Mouse (Mus musculus) granulocyte monocyte progenitor cell, adult 5-6 weeks (primary cell): ENCODE results near the gene Gm11568. TPM values are rescaled to one million over a fixed set of nuclear protein-coding genes. Genes with fewer than 3 reads are reported as not detected.
"Not testable (repeated sequence)": the region's sequence is repeated elsewhere in the genome, so short reads cannot be mapped to it uniquely, and the experiment has no call there.

Source experiments
- ATAC-seq: replicated peaks from 2 replicates; pipeline ENCODE4 v1.8.0; 2016; ENCODE audit warnings: mild to moderate bottlenecking, moderate TSS enrichment, inconsistent platforms; ENCODE audit not compliant: poor library complexity, severe bottlenecking
- total RNA-seq, 2 experiments: library from RNA; stranded (forward) in 1 of 2; stranded (reverse) in 1 of 2; fragments of 200-712, 200-1000 nt in 1 of 2; fragments of >200 nt in 1 of 2; fragmentation: Nextera tagmentation in 1 of 2; gene quantifications; 2 replicates each; pipeline ENCODE4 v1.2.3; 2014 to 2017

The Gm11568 gene
- not detected in 2 replicates for total RNA-seq (2014; fragmentation: Nextera tagmentation)
- not detected in 2 replicates for total RNA-seq (2017)

- ATAC-seq = no peak
Measured at GRCm38 (mm10) chr11:99857617-99858016, at the start of gene Gm11568. TSS of gene Gm11568 (plus strand) at chr11:99857917.

- ATAC-seq = not testable (repeated sequence)
Measured at GRCm38 (mm10) chr11:99809792-99810191, 47.9 kb upstream of the Gm11568 start, which contains the start of gene Krtap4-13. TSS of gene Krtap4-13 (minus strand) at chr11:99809892.

- not testable (repeated sequence) for ATAC-seq
Measured at GRCm38 (mm10) chr11:99815566-99815965, 42.2 kb upstream of the Gm11568 start, which contains the start of gene Gm11564. TSS of gene Gm11564 (minus strand) at chr11:99815666.

GRCm38 (mm10) chr11:99837966-99838365 lies 19.8 kb upstream of the Gm11568 start, which contains the start of gene 2300003K06Rik:
TSS of gene 2300003K06Rik (minus strand) at chr11:99838066.
- no peak for ATAC-seq

GRCm38 (mm10) chr11:99842185-99842584 lies 15.5 kb upstream of the Gm11568 start:
- ATAC-seq = no peak

GRCm38 (mm10) chr11:99846746-99847145 lies 11.0 kb upstream of the Gm11568 start:
- ATAC-seq = no peak

- ATAC-seq = no peak
Measured at GRCm38 (mm10) chr11:99851508-99851907, 6.2 kb upstream of the Gm11568 start, which contains the start of gene Krtap4-16. TSS of gene Krtap4-16 (minus strand) at chr11:99851608.

- ATAC-seq = no peak
Measured at GRCm38 (mm10) chr11:99854121-99854520, 3.6 kb upstream of the Gm11568 start.

GRCm38 (mm10) chr11:99858761-99859160 lies 1.0 kb downstream of the Gm11568 start:
- ATAC-seq = no peak

GRCm38 (mm10) chr11:99864176-99864575 lies 6.5 kb downstream of the Gm11568 start, which contains the start of gene Gm11559:
TSS of gene Gm11559 (plus strand) at chr11:99864476.
- ATAC-seq = not testable (repeated sequence)

GRCm38 (mm10) chr11:99873089-99873488 lies 15.4 kb downstream of the Gm11568 start, which contains the start of gene Krtap9-1:
TSS of gene Krtap9-1 (plus strand) at chr11:99873389.
- not testable (repeated sequence) for ATAC-seq

GRCm38 (mm10) chr11:99878887-99879286 lies 21.2 kb downstream of the Gm11568 start, which contains the start of gene Gm11567:
TSS of gene Gm11567 (plus strand) at chr11:99879187.
- ATAC-seq = not testable (repeated sequence)

GRCm38 (mm10) chr11:99907620-99908019 lies 49.9 kb downstream of the Gm11568 start, which contains the start of gene Krtap31-1:
TSS of gene Krtap31-1 (plus strand) at chr11:99907920.
- ATAC-seq = no peak

Other genes starting within 250 kb of the Gm11568 start
Only the 30 nearest of the 38 such genes appear.
- gene Krtap4-7, start 213.8 kb upstream of the Gm11568 start, total RNA-seq (2014; fragmentation: Nextera tagmentation) = not detected in 2 replicates
- gene Krtap4-7, start 213.8 kb upstream of the Gm11568 start, total RNA-seq (2017) = not detected in 2 replicates
- not detected in 2 replicates for gene Gm11555, start 207.7 kb upstream of the Gm11568 start, total RNA-seq (2014; fragmentation: Nextera tagmentation)
- gene Gm11555, start 207.7 kb upstream of the Gm11568 start, total RNA-seq (2017) = not detected in 2 replicates
- gene Gm11563, start 199.0 kb upstream of the Gm11568 start, total RNA-seq (2014; fragmentation: Nextera tagmentation) = not detected in 2 replicates
- gene Gm11563, start 199.0 kb upstream of the Gm11568 start, total RNA-seq (2017) = not detected in 2 replicates
- not detected in 2 replicates for gene Krtap4-6, start 192.0 kb upstream of the Gm11568 start, total RNA-seq (2014; fragmentation: Nextera tagmentation)
- not detected in 2 replicates for gene Krtap4-6, start 192.0 kb upstream of the Gm11568 start, total RNA-seq (2017)
- gene Gm14190, start 167.2 kb upstream of the Gm11568 start, total RNA-seq (2014; fragmentation: Nextera tagmentation) = not detected in 2 replicates
- not detected in 2 replicates for gene Gm14190, start 167.2 kb upstream of the Gm11568 start, total RNA-seq (2017)
- gene Gm14180, start 123.6 kb upstream of the Gm11568 start, total RNA-seq (2014; fragmentation: Nextera tagmentation) = not detected in 2 replicates
- gene Gm14180, start 123.6 kb upstream of the Gm11568 start, total RNA-seq (2017) = not detected in 2 replicates
- not detected in 2 replicates for gene Gm11595, start 85.0 kb upstream of the Gm11568 start, total RNA-seq (2014; fragmentation: Nextera tagmentation)
- gene Gm11595, start 85.0 kb upstream of the Gm11568 start, total RNA-seq (2017) = not detected in 2 replicates
- not detected in 2 replicates for gene Krtap4-8, start 77.2 kb upstream of the Gm11568 start, total RNA-seq (2014; fragmentation: Nextera tagmentation)
- not detected in 2 replicates for gene Krtap4-8, start 77.2 kb upstream of the Gm11568 start, total RNA-seq (2017)
- not detected in 2 replicates for gene Krtap4-9, start 72.7 kb upstream of the Gm11568 start, total RNA-seq (2014; fragmentation: Nextera tagmentation)
- gene Krtap4-9, start 72.7 kb upstream of the Gm11568 start, total RNA-seq (2017) = not detected in 2 replicates
- gene Gm11596, start 64.5 kb upstream of the Gm11568 start, total RNA-seq (2014; fragmentation: Nextera tagmentation) = not detected in 2 replicates
- not detected in 2 replicates for gene Gm11596, start 64.5 kb upstream of the Gm11568 start, total RNA-seq (2017)
- not detected in 2 replicates for gene Gm11569, start 59.0 kb upstream of the Gm11568 start, total RNA-seq (2014; fragmentation: Nextera tagmentation)
- gene Gm11569, start 59.0 kb upstream of the Gm11568 start, total RNA-seq (2017) = not detected in 2 replicates
- gene Gm11554, start 53.5 kb upstream of the Gm11568 start, total RNA-seq (2014; fragmentation: Nextera tagmentation) = not detected in 2 replicates
- gene Gm11554, start 53.5 kb upstream of the Gm11568 start, total RNA-seq (2017) = not detected in 2 replicates
- gene Krtap4-13, start 48.0 kb upstream of the Gm11568 start, total RNA-seq (2014; fragmentation: Nextera tagmentation) = not detected in 2 replicates
- gene Krtap4-13, start 48.0 kb upstream of the Gm11568 start, total RNA-seq (2017) = not detected in 2 replicates
- not detected in 2 replicates for gene Gm11564, start 42.3 kb upstream of the Gm11568 start, total RNA-seq (2014; fragmentation: Nextera tagmentation)
- not detected in 2 replicates for gene Gm11564, start 42.3 kb upstream of the Gm11568 start, total RNA-seq (2017)
- not detected in 2 replicates for gene 2300003K06Rik, start 19.9 kb upstream of the Gm11568 start, total RNA-seq (2014; fragmentation: Nextera tagmentation)
- not detected in 2 replicates for gene 2300003K06Rik, start 19.9 kb upstream of the Gm11568 start, total RNA-seq (2017)
- gene Krtap4-16, start 6.3 kb upstream of the Gm11568 start, total RNA-seq (2014; fragmentation: Nextera tagmentation) = not detected in 2 replicates
- not detected in 2 replicates for gene Krtap4-16, start 6.3 kb upstream of the Gm11568 start, total RNA-seq (2017)
- not detected in 2 replicates for gene Gm11559, start 6.6 kb downstream of the Gm11568 start, total RNA-seq (2014; fragmentation: Nextera tagmentation)
- gene Gm11559, start 6.6 kb downstream of the Gm11568 start, total RNA-seq (2017) = not detected in 2 replicates
- not detected in 2 replicates for gene Krtap9-1, start 15.5 kb downstream of the Gm11568 start, total RNA-seq (2014; fragmentation: Nextera tagmentation)
- gene Krtap9-1, start 15.5 kb downstream of the Gm11568 start, total RNA-seq (2017) = not detected in 2 replicates
- not detected in 2 replicates for gene Gm11567, start 21.3 kb downstream of the Gm11568 start, total RNA-seq (2014; fragmentation: Nextera tagmentation)
- not detected in 2 replicates for gene Gm11567, start 21.3 kb downstream of the Gm11568 start, total RNA-seq (2017)
- gene Krtap31-1, start 50.0 kb downstream of the Gm11568 start, total RNA-seq (2014; fragmentation: Nextera tagmentation) = not detected in 2 replicates
- not detected in 2 replicates for gene Krtap31-1, start 50.0 kb downstream of the Gm11568 start, total RNA-seq (2017)
- gene Gm11565, start 56.8 kb downstream of the Gm11568 start, total RNA-seq (2014; fragmentation: Nextera tagmentation) = not detected in 2 replicates
- gene Gm11565, start 56.8 kb downstream of the Gm11568 start, total RNA-seq (2017) = not detected in 2 replicates
- not detected in 2 replicates for gene Krtap31-2, start 78.4 kb downstream of the Gm11568 start, total RNA-seq (2014; fragmentation: Nextera tagmentation)
- gene Krtap31-2, start 78.4 kb downstream of the Gm11568 start, total RNA-seq (2017) = not detected in 2 replicates
- not detected in 2 replicates for gene Krtap9-5, start 90.6 kb downstream of the Gm11568 start, total RNA-seq (2014; fragmentation: Nextera tagmentation)
- gene Krtap9-5, start 90.6 kb downstream of the Gm11568 start, total RNA-seq (2017) = not detected in 2 replicates
- gene Krtap29-1, start 121.1 kb downstream of the Gm11568 start, total RNA-seq (2014; fragmentation: Nextera tagmentation) = not detected in 2 replicates
- gene Krtap29-1, start 121.1 kb downstream of the Gm11568 start, total RNA-seq (2017) = not detected in 2 replicates
- gene Krtap16-1, start 128.7 kb downstream of the Gm11568 start, total RNA-seq (2014; fragmentation: Nextera tagmentation) = not detected in 2 replicates
- not detected in 2 replicates for gene Krtap16-1, start 128.7 kb downstream of the Gm11568 start, total RNA-seq (2017)
- gene Krtap17-1, start 136.1 kb downstream of the Gm11568 start, total RNA-seq (2014; fragmentation: Nextera tagmentation) = not detected in 2 replicates
- not detected in 2 replicates for gene Krtap17-1, start 136.1 kb downstream of the Gm11568 start, total RNA-seq (2017)
- not detected in 2 replicates for gene Krt33a, start 158.3 kb downstream of the Gm11568 start, total RNA-seq (2014; fragmentation: Nextera tagmentation)
- not detected in 2 replicates for gene Krt33a, start 158.3 kb downstream of the Gm11568 start, total RNA-seq (2017)
- gene Krt33b, start 172.0 kb downstream of the Gm11568 start, total RNA-seq (2014; fragmentation: Nextera tagmentation) = not detected in 2 replicates
- gene Krt33b, start 172.0 kb downstream of the Gm11568 start, total RNA-seq (2017) = not detected in 2 replicates
- gene Krt34, start 183.6 kb downstream of the Gm11568 start, total RNA-seq (2014; fragmentation: Nextera tagmentation) = not detected in 2 replicates
- gene Krt34, start 183.6 kb downstream of the Gm11568 start, total RNA-seq (2017) = not detected in 2 replicates
- gene Krt31, start 192.6 kb downstream of the Gm11568 start, total RNA-seq (2014; fragmentation: Nextera tagmentation) = not detected in 2 replicates
- gene Krt31, start 192.6 kb downstream of the Gm11568 start, total RNA-seq (2017) = not detected in 2 replicates